ENCODE assay signal across 1 mouse cellular context in the genomic region with DNA sequence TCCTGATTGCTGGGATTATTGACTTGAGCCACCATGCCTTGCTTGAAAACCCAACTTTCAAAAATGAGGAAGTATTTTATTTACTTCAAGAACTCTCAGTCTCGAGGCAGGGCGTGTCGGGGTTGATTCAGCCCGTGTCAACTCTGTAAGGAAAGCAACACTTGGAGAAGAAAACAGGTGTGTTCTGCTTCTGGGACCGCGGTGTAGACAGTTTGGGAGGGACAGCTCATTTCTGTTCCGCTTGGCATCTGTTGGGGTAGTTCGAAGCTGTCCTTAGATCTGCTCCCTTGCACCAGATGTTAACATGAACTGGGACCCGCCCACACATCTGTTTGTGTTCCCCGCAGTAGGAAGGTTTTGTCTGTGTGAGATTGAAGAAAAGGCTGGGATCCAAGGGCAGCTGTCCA.
TF ChIP-seq lines count a peak whose summit lies in the region.

No protein-coding gene starts in this region.

TF ChIP-seq in MEL, 35 proteins besides CTCF, POLR2A, EP300 and RAD21 (continued from another document):
- TF ChIP-seq ZMIZ1 (IDR thresholded peaks at IDR 0.05; ENCODE audit: low read depth, low read length), result no peak
- TF ChIP-seq USF1 (IDR thresholded peaks at IDR 0.05; ENCODE audit: low read depth, low read length), result no peak
- no peak for TF ChIP-seq CHD2 (IDR thresholded peaks at IDR 0.05; ENCODE audit: low read length)
- no peak for TF ChIP-seq CHD1 (IDR thresholded peaks at IDR 0.05; ENCODE audit: low read depth, low read length)
- TF ChIP-seq SIN3A (IDR thresholded peaks at IDR 0.05; ENCODE audit: low read length), result peak; percentile 81; the same call in 1 of the 2 replicates
- peak; percentile 66 for TF ChIP-seq TBP (IDR thresholded peaks at IDR 0.05; ENCODE audit: low read depth, low read length)
- TF ChIP-seq POLR2AphosphoS2 (IDR thresholded peaks at IDR 0.05; ENCODE audit: low read length), result no peak
